Mouse (Mus musculus) ES-CJ7 (cell line): Measurements from ENCODE around the gene Slc2a8.

ENCODE experiments used
- DNase-seq: peaks from one replicate; pipeline ENCODE4 v3.0.0; 2011; ENCODE audit warnings: low read depth, low spot score

Slc2a8 gene

GRCm38 (mm10) chr2:32971235-32971634 lies 10.6 kb downstream of the Slc2a8 start:
- DNase-seq = peak; percentile 87

GRCm38 (mm10) chr2:32969326-32969725 lies 12.6 kb downstream of the Slc2a8 start:
- DNase-seq = no peak

- DNase-seq = peak; percentile 37
Observed at GRCm38 (mm10) chr2:32968024-32968614, 13.8 kb downstream of the Slc2a8 start.

GRCm38 (mm10) chr2:32966689-32967631 lies 14.9 kb downstream of the Slc2a8 start:
- DNase-seq = peak; percentile 85

GRCm38 (mm10) chr2:32966184-32966688 lies 15.6 kb downstream of the Slc2a8 start:
- no peak for DNase-seq

- peak; percentile 46 for DNase-seq
Observed at GRCm38 (mm10) chr2:32965511-32966183, 16.2 kb downstream of the Slc2a8 start.

- DNase-seq = peak; percentile 47
Observed at GRCm38 (mm10) chr2:32964659-32965457, 17.0 kb downstream of the Slc2a8 start.

GRCm38 (mm10) chr2:32963981-32964380 lies 17.9 kb downstream of the Slc2a8 start:
- DNase-seq = peak; percentile 62

GRCm38 (mm10) chr2:32963544-32963943 lies 18.3 kb downstream of the Slc2a8 start:
- no peak for DNase-seq

- no peak for DNase-seq
Observed at GRCm38 (mm10) chr2:32962875-32963220, 19.0 kb downstream of the Slc2a8 start.

- DNase-seq = peak; percentile 50
Observed at GRCm38 (mm10) chr2:32962062-32962874, 19.6 kb downstream of the Slc2a8 start.

- peak; percentile 92 for DNase-seq
Observed at GRCm38 (mm10) chr2:32961192-32961995, 20.5 kb downstream of the Slc2a8 start, which contains the start of the genes Rpl12 and Lrsam1. Rpl12 (plus strand) TSS chr2:32961559. Lrsam1 (minus strand) TSS chr2:32961614.

- DNase-seq = no peak
Observed at GRCm38 (mm10) chr2:32960273-32960672, 21.6 kb downstream of the Slc2a8 start.

GRCm38 (mm10) chr2:32957344-32957743 lies 24.5 kb downstream of the Slc2a8 start:
- DNase-seq = peak; percentile 75

GRCm38 (mm10) chr2:32954581-32954980 lies 27.3 kb downstream of the Slc2a8 start:
- peak; percentile 78 for DNase-seq

- DNase-seq = no peak
Observed at GRCm38 (mm10) chr2:32947454-32947853, 34.4 kb downstream of the Slc2a8 start.

- peak; percentile 57 for DNase-seq
Observed at GRCm38 (mm10) chr2:32940483-32940882, 41.4 kb downstream of the Slc2a8 start.

- peak; percentile 97 for DNase-seq
Observed at GRCm38 (mm10) chr2:32939418-32939817, 42.5 kb downstream of the Slc2a8 start.

GRCm38 (mm10) chr2:32938741-32939140 lies 43.1 kb downstream of the Slc2a8 start:
- no peak for DNase-seq
